10 mouse cellular contexts compared by ENCODE assay signal in the genomic region with DNA sequence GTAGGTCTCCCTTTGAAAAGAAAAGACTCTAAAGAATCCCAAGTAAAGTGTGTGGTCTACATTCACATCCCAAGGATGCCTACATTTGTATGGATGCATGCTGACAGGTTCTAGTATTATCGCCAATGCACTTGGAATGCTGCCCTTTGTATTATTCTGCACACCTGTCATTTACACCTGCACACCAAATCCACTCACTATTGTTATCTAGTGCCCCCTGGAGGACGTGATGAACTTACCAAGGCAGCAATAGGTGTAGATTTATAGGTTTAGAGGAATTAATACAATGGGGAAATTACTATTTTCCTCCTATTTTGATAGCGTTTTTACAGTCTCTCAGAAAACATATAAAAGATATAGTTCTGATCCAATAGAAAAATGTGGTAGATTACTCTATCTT. TPM values are rescaled to one million over a fixed set of nuclear protein-coding genes. Genes with fewer than 3 reads are reported as not detected.
DNase-seq lines count a peak whose midpoint lies in the region; ATAC-seq and TF ChIP-seq lines count a peak whose summit lies in the region.
"Had no signal": no experiment of that assay in that cellular context is flagged by ENCODE, and none has a peak within 500 bp of the region (broad histone marks: within the 10 kb centered on the region; RNA-seq: fewer than 3 reads in every experiment).

No protein-coding gene starts in this region.

- H3K4me1 ChIP-seq in liver, postnatal 0 days (ENCODE audit: insufficient read depth), result no peaks in the 10 kb centered on the region
- H3K4me1 ChIP-seq in liver, embryonic 12.5 days, result no peaks in the 10 kb centered on the region
- H3K4me1 ChIP-seq in forebrain, embryonic 10.5 days, result no peaks in the 10 kb centered on the region
- no peaks in the 10 kb centered on the region for H3K4me1 ChIP-seq in heart, embryonic 10.5 days

- ATAC-seq in liver, postnatal 0 days, result no peak
- no peak for ATAC-seq in liver, embryonic 12.5 days

- no peaks in the 10 kb centered on the region for H3K9me3 ChIP-seq in liver, postnatal 0 days (ENCODE audit: low read length)
- H3K9me3 ChIP-seq in liver, embryonic 12.5 days (replicated peaks), result no peaks in the 10 kb centered on the region
- no peaks in the 10 kb centered on the region for H3K9me3 ChIP-seq in forebrain, embryonic 10.5 days
- H3K9me3 ChIP-seq in heart, embryonic 10.5 days, result no peaks in the 10 kb centered on the region

- no peak overlapping the region for H3K4me2 ChIP-seq in liver, postnatal 0 days (ENCODE audit: low read depth, low read length)
- H3K4me2 ChIP-seq in liver, embryonic 12.5 days, result no peak overlapping the region

- no peaks in the 10 kb centered on the region for H3K27me3 ChIP-seq in liver, postnatal 0 days (ENCODE audit: insufficient read depth, low read length)
- no peaks in the 10 kb centered on the region for H3K27me3 ChIP-seq in liver, embryonic 12.5 days (replicated peaks)
- H3K27me3 ChIP-seq in splenic B cell, adult 2 months (ENCODE audit: control insufficient read depth, insufficient read depth, low read length, poor library complexity, severe bottlenecking), result no peaks in the 10 kb centered on the region
- H3K27me3 ChIP-seq in forebrain, embryonic 10.5 days (ENCODE audit: poor library complexity, severe bottlenecking), result no peaks in the 10 kb centered on the region
- no peaks in the 10 kb centered on the region for H3K27me3 ChIP-seq in heart, embryonic 10.5 days (ENCODE audit: insufficient read depth, poor library complexity, severe bottlenecking)

- H3K9ac ChIP-seq in liver, postnatal 0 days (replicated peaks), result no peak overlapping the region
- no peak overlapping the region for H3K9ac ChIP-seq in liver, embryonic 12.5 days

- H3K27ac ChIP-seq in liver, postnatal 0 days (ENCODE audit: low read depth), result no peak overlapping the region
- H3K27ac ChIP-seq in liver, embryonic 12.5 days, result no peak overlapping the region
- no peak overlapping the region for H3K27ac ChIP-seq in forebrain, embryonic 10.5 days
- H3K27ac ChIP-seq in heart, embryonic 10.5 days, result no peak overlapping the region
- H3K27ac ChIP-seq: macrophage had no signal

- peak; percentile 8 for DNase-seq in embryo, embryonic 11 days
- no peak for DNase-seq in embryo, embryonic 10 days (ENCODE audit: low spot score)
- DNase-seq in liver, postnatal 0 days, result peak; percentile 37
- DNase-seq in cerebellum, adult 11 months, result peak; percentile 36
- peak; percentile 34 for DNase-seq in splenic B cell, adult 2 months (ENCODE audit: low read depth, low spot score)
- no peak for DNase-seq in forebrain, embryonic 10.5 days (ENCODE audit: extremely low spot score, low spot score)
- no peak for DNase-seq in heart, embryonic 10.5 days (ENCODE audit: low spot score)
- DNase-seq: left cerebral cortex, postnatal 4 days had no signal

- WGBS in liver, postnatal 0 days (ENCODE audit: insufficient replicate concordance), result 28% methylated on average over 3 of the region's 3 CpGs
- WGBS in liver, embryonic 12.5 days (ENCODE audit: insufficient replicate concordance), result 29% methylated on average over 3 of the region's 3 CpGs
- 45% methylated on average over 3 of the region's 3 CpGs for WGBS in forebrain, embryonic 10.5 days
- WGBS in heart, embryonic 10.5 days, result 33% methylated on average over 3 of the region's 3 CpGs

- H3K36me3 ChIP-seq in liver, postnatal 0 days (replicated peaks; ENCODE audit: insufficient read depth, low read length), result no peaks in the 10 kb centered on the region
- no peaks in the 10 kb centered on the region for H3K36me3 ChIP-seq in liver, embryonic 12.5 days
- no peaks in the 10 kb centered on the region for H3K36me3 ChIP-seq in splenic B cell, adult 2 months (ENCODE audit: control insufficient read depth, insufficient read depth, low read length, poor library complexity, severe bottlenecking)
- H3K36me3 ChIP-seq in forebrain, embryonic 10.5 days (replicated peaks), result no peaks in the 10 kb centered on the region
- H3K36me3 ChIP-seq in heart, embryonic 10.5 days, result no peaks in the 10 kb centered on the region

- no peak overlapping the region for H3K4me3 ChIP-seq in liver, postnatal 0 days (ENCODE audit: low read depth, low read length)
- no peak overlapping the region for H3K4me3 ChIP-seq in liver, embryonic 12.5 days
- H3K4me3 ChIP-seq in forebrain, embryonic 10.5 days, result no peak overlapping the region
- H3K4me3 ChIP-seq in heart, embryonic 10.5 days, result no peak overlapping the region

- no peak for TF ChIP-seq EP300 in liver, postnatal 0 days (IDR thresholded peaks at IDR 0.05; ENCODE audit: low read depth)

- peak; percentile 66 for TF ChIP-seq CTCF in liver, postnatal 0 days (IDR thresholded peaks at IDR 0.05; ENCODE audit: low read depth)

RNA-seq across cellular contexts. Expression of a gene that starts 31.7 kb away (rescaled TPM):
- polyA plus RNA-seq in liver, postnatal 0 days (2015; fragmentation: Nextera tagmentation; extraction: Ambion mirVana), result 0.04 and 0.19 TPM in 2 replicates
- 0.07 and 0.22 TPM in 2 replicates for polyA plus RNA-seq in liver, embryonic 12.5 days (2016; fragmentation: Nextera tagmentation; extraction: Ambion mirVana)
- 1.3 and 2.7 TPM in 2 replicates for polyA plus RNA-seq in forebrain, embryonic 10.5 days (2016; fragmentation: Nextera tagmentation; extraction: Ambion mirVana)
- polyA plus RNA-seq in heart, embryonic 10.5 days (2016; fragmentation: Nextera tagmentation; extraction: Ambion mirVana), result 1.7 and 2.1 TPM in 2 replicates
- polyA plus RNA-seq: macrophage had no signal

Comparison
In these comparisons a context has a peak if more than half of its experiments do, and no peak if none do; other contexts are left out.
1. DNase-seq: peak in embryo, embryonic 11 days (single experiment), liver, postnatal 0 days (single experiment), cerebellum, adult 11 months (single experiment) and splenic B cell, adult 2 months (single experiment); none in embryo, embryonic 10 days (single experiment), forebrain, embryonic 10.5 days (single experiment) and heart, embryonic 10.5 days (single experiment).